Mouse (Mus musculus) neural tube, embryonic 14.5 days (tissue): ENCODE measurements at regions not wholly inside any gene's neighbourhood (a gene's known extent, or its start where the extent isn't known, plus 50 kb on each side); places are given as distances from the start of the nearest gene placed in this dataset.

ENCODE experiments used
- ATAC-seq: fragments of 200-750 bp; cut with Nextera tagmentation; 2 replicates; pipeline ENCODE4 v1.8.0; 2017; ENCODE audit warnings: low read depth, mild to moderate bottlenecking, moderate TSS enrichment, moderate library complexity
- H3K27ac ChIP-seq: fragments of 300-500 bp; sonication (generic); 2 replicates; pipeline ENCODE4 v1.5.1; 2014; ENCODE audit warnings: low read depth, mild to moderate bottlenecking, control low read depth, low read length, moderate library complexity, mixed read lengths
- H3K27me3 ChIP-seq: fragments of 300-500 bp; sonication (generic); 2 replicates; pipeline ENCODE4 v1.6.1; 2014; ENCODE audit warnings: low read length; ENCODE audit not compliant: control insufficient read depth, insufficient read depth
- H3K36me3 ChIP-seq: fragments of 300-500 bp; sonication (generic); 2 replicates; pipeline ENCODE4 v1.6.1; 2014; ENCODE audit warnings: low read length, mixed read lengths; ENCODE audit not compliant: control insufficient read depth, insufficient read depth
- H3K4me1 ChIP-seq: fragments of 300-500 bp; sonication (generic); 2 replicates; pipeline ENCODE4 v1.6.1; 2014; ENCODE audit warnings: low read length; ENCODE audit not compliant: control insufficient read depth, insufficient read depth
- H3K4me2 ChIP-seq: fragments of 300-500 bp; sonication (generic); 2 replicates; pipeline ENCODE4 v1.6.1; 2014; ENCODE audit warnings: mild to moderate bottlenecking, low read depth, low read length, control low read depth
- H3K4me3 ChIP-seq: fragments of 300-500 bp; sonication (generic); 2 replicates; pipeline ENCODE4 v1.5.1; 2014; ENCODE audit warnings: low read depth, low read length, control low read depth, mixed read lengths
- H3K9ac ChIP-seq: fragments of 300-500 bp; sonication (generic); replicated peaks from 2 replicates; pipeline ENCODE4 v1.6.1; 2014; ENCODE audit warnings: low read depth, mild to moderate bottlenecking, control low read depth, low read length, mixed read lengths
- H3K9me3 ChIP-seq: fragments of 300-500 bp; sonication (generic); 2 replicates; pipeline ENCODE4 v1.6.1; 2016; ENCODE audit warnings: low read length; ENCODE audit not compliant: control insufficient read depth
- WGBS: fragments of 180-500 bp; shearing (Covaris S2); extraction: QIAGEN DNeasy Blood & Tissue Kit; methylation state at CpG from one replicate; pipeline ENCODE4 v1.1.7; 2014; 5-methylcytosine and 5-hydroxymethylcytosine counted together

DNA sequence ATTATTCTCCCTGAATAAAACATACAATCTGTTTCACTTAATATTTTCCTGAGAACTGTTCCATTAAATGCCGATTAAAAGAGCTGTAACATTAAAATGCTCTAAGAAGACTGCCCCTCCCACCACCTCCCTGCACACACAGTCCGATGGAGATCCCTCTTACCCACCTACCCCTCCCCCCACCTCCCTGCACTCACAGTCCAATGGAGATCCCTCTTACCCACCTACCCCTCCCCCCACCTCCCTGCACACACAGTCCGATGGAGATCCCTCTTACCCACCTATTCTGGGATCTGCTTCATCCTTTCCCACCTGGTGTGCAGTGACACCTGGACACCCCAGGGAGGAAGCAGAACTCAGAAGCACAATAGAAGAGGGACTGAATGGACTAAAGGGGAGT lies 305.6 kb downstream of the Cps1 start:
- Histone ChIP-seq H3K36me3 (no peaks in the 10 kb centered on the region), H3K4me1 (no peaks in the 10 kb centered on the region), H3K4me2 (no peak overlapping the region), H3K27ac (no peak overlapping the region), H3K27me3 (no peaks in the 10 kb centered on the region), H3K4me3 (no peak overlapping the region), H3K9me3 (no peaks in the 10 kb centered on the region), H3K9ac (no peak overlapping the region)
- 57% methylated on average over 3 of the region's 3 CpGs for WGBS
- ATAC-seq: no peak

DNA sequence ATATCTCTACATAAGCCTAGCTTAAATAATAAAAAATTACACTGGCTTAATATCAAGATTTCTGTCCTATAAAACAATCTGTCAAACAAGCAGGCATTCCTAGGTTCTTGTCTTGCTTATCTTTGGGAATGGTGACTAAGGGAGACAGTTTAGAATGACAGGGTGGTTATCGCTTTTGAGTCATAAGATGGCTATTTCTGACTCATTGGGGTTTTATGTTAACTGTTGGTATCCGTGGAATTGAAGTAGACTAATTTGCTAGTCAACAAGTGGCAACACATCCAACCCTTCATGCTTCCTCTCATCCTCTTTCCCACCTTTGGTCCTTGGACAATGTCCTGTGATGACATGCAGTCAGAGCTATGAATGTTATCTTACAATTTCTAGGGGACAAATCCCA lies 328.0 kb downstream of the Cps1 start:
- H3K4me1 ChIP-seq: no peaks in the 10 kb centered on the region
- H3K4me2 ChIP-seq: no peak overlapping the region
- H3K36me3 ChIP-seq: no peaks in the 10 kb centered on the region
- no peak overlapping the region for H3K4me3 ChIP-seq
- H3K27me3 ChIP-seq: no peaks in the 10 kb centered on the region
- ATAC-seq: no peak
- H3K9ac ChIP-seq: no peak overlapping the region
- H3K27ac ChIP-seq: no peak overlapping the region
- WGBS: 92% methylated on average over 2 of the region's 2 CpGs
- no peaks in the 10 kb centered on the region for H3K9me3 ChIP-seq

DNA sequence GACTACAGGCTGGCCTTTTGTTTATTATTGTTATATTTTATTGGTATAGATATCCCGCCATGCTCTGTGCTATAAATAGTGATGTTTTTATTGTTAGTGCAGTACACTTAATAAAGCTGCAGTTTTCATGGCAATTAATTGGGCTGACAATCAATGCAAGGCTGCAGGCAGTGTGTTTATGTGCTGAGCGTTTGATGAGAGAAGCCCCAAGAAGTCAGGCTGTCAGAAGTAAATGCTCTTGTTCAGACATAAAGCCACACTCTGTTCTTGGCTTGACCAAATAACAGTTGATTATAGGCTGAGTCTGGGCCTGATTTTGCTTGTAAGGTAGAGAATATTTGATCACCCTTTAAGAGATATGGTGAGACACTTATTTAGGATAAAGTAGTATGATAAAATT lies 341.4 kb downstream of the Cps1 start:
- Histone ChIP-seq H3K27ac (no peak overlapping the region), H3K36me3 (no peaks in the 10 kb centered on the region), H3K9ac (no peak overlapping the region), H3K4me3 (no peak overlapping the region), H3K4me2 (no peak overlapping the region), H3K4me1 (no peaks in the 10 kb centered on the region), H3K27me3 (no peaks in the 10 kb centered on the region), H3K9me3 (no peaks in the 10 kb centered on the region)
- 0 out of 2 replicates have a peak, but pooled peaks have one; percentile 24 for ATAC-seq
- 17% methylated on average over 2 of the region's 2 CpGs for WGBS

DNA sequence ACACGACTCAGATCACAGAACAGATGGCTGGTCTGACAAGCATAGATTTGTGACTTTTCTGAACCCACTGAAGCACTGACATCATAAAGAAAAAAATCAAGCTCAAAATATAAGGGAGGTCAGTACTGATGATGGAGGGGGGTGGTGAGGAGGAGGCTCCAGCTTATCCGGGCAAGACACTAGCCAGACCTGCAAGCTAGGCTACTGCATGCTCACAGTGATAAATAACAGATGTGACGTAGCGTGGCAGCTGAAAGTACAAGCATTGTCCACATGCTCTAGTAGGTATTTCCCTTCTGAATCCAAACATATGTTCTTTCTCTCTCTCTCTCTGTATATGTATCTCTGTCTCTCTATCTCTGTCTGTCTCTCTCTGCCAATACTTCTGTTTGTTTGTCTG lies 342.7 kb downstream of the Cps1 start:
- no peaks in the 10 kb centered on the region for H3K27me3 ChIP-seq
- no peak overlapping the region for H3K27ac ChIP-seq
- no peak overlapping the region for H3K9ac ChIP-seq
- no peaks in the 10 kb centered on the region for H3K4me1 ChIP-seq
- no peak overlapping the region for H3K4me3 ChIP-seq
- no peak for ATAC-seq
- WGBS: 48% methylated on average over 4 of the region's 4 CpGs
- H3K4me2 ChIP-seq: no peak overlapping the region
- no peaks in the 10 kb centered on the region for H3K9me3 ChIP-seq
- H3K36me3 ChIP-seq: no peaks in the 10 kb centered on the region

DNA sequence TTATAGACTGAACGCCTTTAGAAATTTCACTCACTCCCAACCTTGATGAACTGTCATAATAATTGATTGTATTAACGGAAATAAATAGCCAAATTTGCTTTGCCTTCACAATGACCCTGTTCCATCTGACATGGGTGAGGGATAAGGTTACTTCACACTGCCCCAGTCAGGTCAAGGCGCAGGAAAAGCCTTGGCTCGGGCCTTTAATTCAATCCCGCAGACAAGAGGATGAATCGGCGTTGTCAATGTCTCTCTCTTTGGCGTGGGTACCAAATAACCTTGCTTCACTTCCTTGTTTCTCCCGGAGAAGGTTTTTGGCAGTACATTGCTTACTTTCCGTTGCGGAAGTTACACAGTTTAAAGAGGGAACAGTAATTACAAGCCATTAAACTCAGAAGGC lies 354.2 kb downstream of the Cps1 start:
- WGBS: 49% methylated on average over 11 of the region's 11 CpGs
- Histone ChIP-seq H3K9ac (no peak overlapping the region), H3K9me3 (no peaks in the 10 kb centered on the region), H3K27ac (no peak overlapping the region), H3K4me3 (no peak overlapping the region), H3K4me2 (no peak overlapping the region), H3K4me1 (no peaks in the 10 kb centered on the region), H3K27me3 (no peaks in the 10 kb centered on the region), H3K36me3 (no peaks in the 10 kb centered on the region)
- ATAC-seq: no peak

DNA sequence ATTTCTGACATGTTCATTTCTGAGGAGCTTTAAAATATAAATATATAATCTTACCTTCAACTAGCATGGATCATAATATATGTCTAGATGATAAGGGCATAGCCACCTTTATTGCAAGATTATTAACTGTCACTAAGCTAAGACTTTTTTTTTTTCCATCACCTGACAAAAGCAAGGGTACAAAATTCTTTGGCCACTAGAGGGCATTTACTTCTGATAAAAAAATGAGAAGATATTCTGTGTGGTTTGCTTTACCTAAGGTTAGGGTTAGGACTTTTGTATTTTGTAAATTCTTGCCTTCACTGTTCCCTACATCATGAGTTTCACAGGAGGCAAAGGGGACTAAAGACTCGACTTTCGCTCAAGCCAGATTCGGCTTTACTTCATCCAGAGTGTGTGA lies 355.1 kb downstream of the Cps1 start:
- Histone ChIP-seq H3K4me1 (no peaks in the 10 kb centered on the region), H3K27ac (no peak overlapping the region), H3K9ac (no peak overlapping the region), H3K36me3 (no peaks in the 10 kb centered on the region), H3K4me2 (no peak overlapping the region), H3K4me3 (no peak overlapping the region), H3K9me3 (no peaks in the 10 kb centered on the region), H3K27me3 (no peaks in the 10 kb centered on the region)
- no peak for ATAC-seq
- 86% methylated on average over 3 of the region's 3 CpGs for WGBS

DNA sequence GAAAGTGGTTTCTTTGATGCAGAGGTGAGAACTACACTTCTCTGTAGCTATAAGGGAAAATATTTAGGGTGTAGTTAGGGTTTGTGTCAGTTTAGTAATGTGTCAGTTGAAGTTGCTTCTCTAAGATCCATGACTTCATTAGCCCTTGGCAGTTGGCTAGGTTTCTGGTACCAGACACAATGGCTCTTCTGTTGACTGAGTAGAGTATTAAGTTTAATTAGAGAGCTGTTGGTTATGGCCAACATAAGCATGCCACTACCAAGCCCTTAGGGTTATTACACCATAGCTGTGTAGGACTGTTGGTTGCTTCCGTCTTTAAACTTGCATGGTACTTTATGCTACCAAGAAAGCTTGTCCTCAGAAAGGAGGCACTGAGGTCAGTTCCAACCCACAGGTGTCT lies 359.1 kb downstream of the Cps1 start:
- no peaks in the 10 kb centered on the region for H3K27me3 ChIP-seq
- no peak overlapping the region for H3K9ac ChIP-seq
- 92% methylated on average over 1 of the region's 1 CpGs for WGBS
- no peak overlapping the region for H3K27ac ChIP-seq
- H3K4me2 ChIP-seq: no peak overlapping the region
- no peaks in the 10 kb centered on the region for H3K9me3 ChIP-seq
- no peaks in the 10 kb centered on the region for H3K36me3 ChIP-seq
- H3K4me3 ChIP-seq: no peak overlapping the region
- no peaks in the 10 kb centered on the region for H3K4me1 ChIP-seq
- ATAC-seq: no peak

DNA sequence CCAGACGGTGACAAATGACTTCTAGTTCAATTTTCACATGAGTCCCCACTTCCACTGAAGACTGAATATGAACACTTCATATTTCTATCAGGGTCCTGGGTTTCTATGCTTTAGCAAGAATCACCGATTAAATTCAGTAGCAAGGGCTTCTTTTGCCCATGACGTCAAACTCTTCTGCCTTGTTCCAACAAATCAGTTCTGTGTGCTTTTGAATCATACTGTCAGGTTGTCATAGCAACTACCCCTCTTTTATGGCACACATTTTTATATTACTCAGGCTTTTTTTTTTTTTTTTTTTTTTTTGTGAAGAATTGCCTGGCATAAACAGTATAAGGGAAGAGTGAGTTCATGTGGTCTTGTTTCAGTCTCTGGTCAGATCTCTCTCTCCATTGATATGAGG lies 381.3 kb downstream of the Cps1 start:
- ATAC-seq: no peak

DNA sequence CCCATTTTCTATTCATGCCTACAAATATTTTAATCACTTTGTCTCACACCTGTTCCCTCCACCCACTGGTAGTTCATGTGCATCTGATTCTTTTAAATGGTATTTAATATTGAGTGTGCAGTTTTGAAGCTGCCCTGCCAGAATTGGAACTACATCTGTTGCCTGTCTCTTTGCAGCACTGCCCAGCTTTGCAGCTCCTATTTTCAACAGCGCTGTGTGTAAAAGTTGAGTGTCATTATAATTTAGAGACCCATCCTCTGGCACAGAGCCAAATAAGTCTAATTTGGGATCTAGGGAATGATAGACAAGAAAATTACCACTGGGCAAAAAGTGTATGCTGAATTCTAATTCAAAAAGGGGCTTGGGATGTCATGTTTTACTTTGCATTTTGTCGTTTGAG lies 382.9 kb downstream of the Cps1 start:
- Histone ChIP-seq H3K4me1 (no peaks in the 10 kb centered on the region), H3K27me3 (no peaks in the 10 kb centered on the region), H3K9ac (no peak overlapping the region), H3K27ac (no peak overlapping the region), H3K4me2 (no peak overlapping the region), H3K9me3 (no peaks in the 10 kb centered on the region), H3K36me3 (no peaks in the 10 kb centered on the region), H3K4me3 (no peak overlapping the region)
- WGBS: 61% methylated on average over 2 of the region's 2 CpGs
- ATAC-seq: no peak

More for the DNA sequence above, 381.3 kb downstream of the Cps1 start:
- WGBS: 80% methylated on average over 3 of the region's 3 CpGs
- no peaks in the 10 kb centered on the region for H3K36me3 ChIP-seq
- H3K9me3 ChIP-seq: no peaks in the 10 kb centered on the region
- H3K4me1 ChIP-seq: no peaks in the 10 kb centered on the region
- H3K27me3 ChIP-seq: no peaks in the 10 kb centered on the region
- H3K27ac ChIP-seq: no peak overlapping the region
- no peak overlapping the region for H3K4me2 ChIP-seq
- H3K4me3 ChIP-seq: no peak overlapping the region
- H3K9ac ChIP-seq: no peak overlapping the region

DNA sequence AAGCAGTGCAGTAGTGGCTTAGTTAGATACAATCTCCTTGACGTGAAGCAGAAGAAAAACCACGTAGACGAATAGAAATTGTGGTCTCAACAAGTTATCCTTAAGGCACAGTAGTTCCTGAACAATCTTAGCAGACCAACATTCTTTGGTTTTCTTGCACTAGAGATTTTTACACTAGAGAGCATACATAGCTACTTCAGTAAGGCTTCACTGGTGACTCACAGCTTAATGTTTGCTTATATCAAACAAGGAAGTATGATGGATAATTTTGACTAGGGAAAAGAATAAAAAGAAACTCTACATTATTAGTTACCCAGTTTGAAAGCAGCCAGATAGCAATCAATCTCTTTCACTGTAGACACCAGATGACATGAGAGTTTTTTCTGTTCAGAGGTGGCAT lies 395.5 kb downstream of the Cps1 start:
- WGBS: 91% methylated on average over 3 of the region's 3 CpGs
- no peak overlapping the region for H3K4me3 ChIP-seq
- no peaks in the 10 kb centered on the region for H3K4me1 ChIP-seq
- H3K9ac ChIP-seq: no peak overlapping the region
- no peaks in the 10 kb centered on the region for H3K27me3 ChIP-seq
- no peak for ATAC-seq
- H3K9me3 ChIP-seq: no peaks in the 10 kb centered on the region
- H3K27ac ChIP-seq: no peak overlapping the region
- H3K36me3 ChIP-seq: no peaks in the 10 kb centered on the region
- no peak overlapping the region for H3K4me2 ChIP-seq
